Mouse (Mus musculus) lung, adult 2 months (tissue): ENCODE results near the gene Slc5a1.

ENCODE experiments used
- CTCF ChIP-seq: fragments of 200-500 bp; IDR thresholded peaks from 2 replicates; pipeline ENCODE4 v1.5.1; 2011; ENCODE audit warnings: mild to moderate bottlenecking, low read length, control low read depth; ENCODE audit not compliant: insufficient read depth
- POLR2A ChIP-seq: fragments of 200-500 bp; IDR thresholded peaks from 2 replicates; pipeline ENCODE4 v1.6.1; 2011; ENCODE audit warnings: low read depth, mild to moderate bottlenecking, control low read depth, low read length, borderline replicate concordance; ENCODE audit errors: extremely low read depth

DNA sequence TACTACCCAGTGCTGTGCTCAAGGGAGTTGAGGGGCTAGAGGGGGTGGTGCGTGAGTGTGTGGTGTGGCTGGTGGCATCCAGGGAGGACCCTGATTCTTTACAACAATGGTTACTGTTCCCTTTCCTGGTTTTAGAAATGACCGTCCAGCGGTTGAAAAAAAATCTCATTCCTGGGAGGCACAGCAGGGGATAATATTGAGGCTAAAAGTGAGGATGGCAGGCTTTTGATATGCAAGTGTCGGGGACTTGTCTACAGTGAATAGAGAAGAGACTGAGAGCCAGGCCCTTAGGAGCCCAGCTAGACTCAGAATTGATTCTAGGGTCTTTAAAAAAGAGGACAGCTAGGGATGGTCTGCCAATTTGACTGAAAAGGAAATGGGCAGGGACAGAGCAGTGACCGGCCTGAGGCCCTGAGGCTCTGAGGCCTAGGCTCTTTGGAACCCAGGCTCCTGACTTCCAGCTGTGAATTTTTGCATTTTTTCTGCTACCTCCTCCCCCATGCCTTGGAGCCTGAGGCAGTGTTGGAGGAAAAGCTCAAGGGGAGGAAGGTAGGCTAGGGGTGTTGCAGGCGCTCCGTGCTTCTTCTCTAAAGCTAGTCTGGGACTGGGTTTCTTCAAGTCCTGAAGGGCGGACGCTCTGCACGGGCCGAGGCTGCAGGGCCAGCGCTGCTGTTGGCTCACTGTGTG, 1.5 kb upstream of the Slc5a1 start:
- TF ChIP-seq CTCF = no peak
- no peak for TF ChIP-seq POLR2A
